ENCODE assay signal across 12 mouse cellular contexts in genomic region chr10:42202561-42202960, GRCm38 (mm10).
A peak's percentile ranks its signal among the peaks of the same experiment; 100 is the strongest.
DNase-seq lines count a peak whose midpoint lies in the region; ATAC-seq lines count a peak whose summit lies in the region.
"Had no signal": no experiment of that assay in that cellular context is flagged by ENCODE, and none has a peak within 500 bp of the region (broad histone marks: within the 10 kb centered on the region; RNA-seq: fewer than 3 reads in every experiment).

No protein-coding gene starts in this region.

- peaks cover 2% of the 10 kb centered on the region; the same call in 1 of the 2 replicates for H3K9me3 ChIP-seq in embryonic facial prominence, embryonic 10.5 days
- no peaks in the 10 kb centered on the region for H3K9me3 ChIP-seq in intestine, embryonic 15.5 days
- H3K9me3 ChIP-seq in liver, embryonic 12.5 days (replicated peaks) = no peaks in the 10 kb centered on the region
- peaks cover 3% of the 10 kb centered on the region for H3K9me3 ChIP-seq in midbrain, embryonic 10.5 days (replicated peaks)

- peaks cover 33% of the 10 kb centered on the region for H3K4me1 ChIP-seq in embryonic facial prominence, embryonic 10.5 days
- H3K4me1 ChIP-seq in intestine, embryonic 15.5 days (replicated peaks) = peaks cover 36% of the 10 kb centered on the region
- H3K4me1 ChIP-seq in liver, embryonic 12.5 days = peaks cover 82% of the 10 kb centered on the region
- peaks cover 7% of the 10 kb centered on the region for H3K4me1 ChIP-seq in midbrain, embryonic 10.5 days

- H3K27me3 ChIP-seq in embryonic facial prominence, embryonic 10.5 days (replicated peaks; ENCODE audit: low read depth, poor library complexity, severe bottlenecking) = no peaks in the 10 kb centered on the region
- H3K27me3 ChIP-seq in intestine, embryonic 15.5 days (replicated peaks) = no peaks in the 10 kb centered on the region
- no peaks in the 10 kb centered on the region for H3K27me3 ChIP-seq in liver, embryonic 12.5 days (replicated peaks)
- H3K27me3 ChIP-seq in midbrain, embryonic 10.5 days (ENCODE audit: low read depth, poor library complexity, severe bottlenecking) = peaks cover 2% of the 10 kb centered on the region; the same call in 1 of the 2 replicates

- intact Hi-C loops in heart, postnatal 14 days (cut with DNase I) = no loop called here

- H3K4me2 ChIP-seq in intestine, embryonic 15.5 days (replicated peaks) = peak overlapping the region; percentile 22; the same call in 1 of the 2 replicates
- no peak overlapping the region for H3K4me2 ChIP-seq in liver, embryonic 12.5 days

- peak overlapping the region; percentile 73 for H3K27ac ChIP-seq in embryonic facial prominence, embryonic 10.5 days (replicated peaks)
- no peak overlapping the region for H3K27ac ChIP-seq in intestine, embryonic 15.5 days
- peak overlapping the region; percentile 37; the same call in 1 of the 2 replicates for H3K27ac ChIP-seq in liver, embryonic 12.5 days
- no peak overlapping the region for H3K27ac ChIP-seq in midbrain, embryonic 10.5 days (replicated peaks)

- H3K36me3 ChIP-seq in embryonic facial prominence, embryonic 10.5 days (replicated peaks) = peaks cover 3% of the 10 kb centered on the region
- peaks cover 2% of the 10 kb centered on the region for H3K36me3 ChIP-seq in intestine, embryonic 15.5 days
- H3K36me3 ChIP-seq in liver, embryonic 12.5 days = peaks cover 46% of the 10 kb centered on the region
- peaks cover 3% of the 10 kb centered on the region for H3K36me3 ChIP-seq in midbrain, embryonic 10.5 days

- WGBS in embryonic facial prominence, embryonic 10.5 days = 84% methylated on average over 8 of the region's 8 CpGs
- 57% methylated on average over 8 of the region's 8 CpGs for WGBS in intestine, embryonic 15.5 days
- WGBS in liver, embryonic 12.5 days (ENCODE audit: insufficient replicate concordance) = 74% methylated on average over 8 of the region's 8 CpGs
- 88% methylated on average over 8 of the region's 8 CpGs for WGBS in midbrain, embryonic 10.5 days

- no peak for DNase-seq in embryonic facial prominence, embryonic 10.5 days (ENCODE audit: low spot score)
- DNase-seq in kidney, postnatal 10 days = peak; percentile 38
- no peak for DNase-seq in midbrain, embryonic 10.5 days (ENCODE audit: low spot score)
- no peak for DNase-seq in heart, postnatal 14 days
- no peak for DNase-seq in layer of hippocampus, adult 8-10 months (ENCODE audit: low spot score in 2 of 2)
- no peak for DNase-seq in right cerebral cortex, postnatal 14 days
- DNase-seq: cerebellum, adult 9-10 months; layer of hippocampus, postnatal 36 days; midbrain, embryonic 14.5 days had no signal

- ATAC-seq in intestine, embryonic 15.5 days = peak; percentile 88
- ATAC-seq in liver, embryonic 12.5 days = peak; percentile 36; the same call in 1 of the 2 replicates
- ATAC-seq: activated CD4-positive, CD25-positive, alpha-beta regulatory T cell, adult 4 months had no signal

- no peak overlapping the region for H3K9ac ChIP-seq in intestine, embryonic 15.5 days
- no peak overlapping the region for H3K9ac ChIP-seq in liver, embryonic 12.5 days

- H3K4me3 ChIP-seq in embryonic facial prominence, embryonic 10.5 days = no peak overlapping the region
- H3K4me3 ChIP-seq in intestine, embryonic 15.5 days (replicated peaks) = no peak overlapping the region
- H3K4me3 ChIP-seq in liver, embryonic 12.5 days = no peak overlapping the region
- H3K4me3 ChIP-seq in midbrain, embryonic 10.5 days = no peak overlapping the region

Comparison
In these comparisons a context has a peak if more than half of its experiments do, and no peak if none do; other contexts are left out.
1. H3K27ac ChIP-seq: peak in embryonic facial prominence, embryonic 10.5 days (single experiment) and liver, embryonic 12.5 days (single experiment); none in intestine, embryonic 15.5 days (single experiment) and midbrain, embryonic 10.5 days (single experiment).